Mouse (Mus musculus) spleen, postnatal 36 days (tissue): ENCODE data around the gene Unc5c.

Experiments used
- DNase-seq, 2 experiments: peaks; one replicate each; pipeline ENCODE4 v3.0.0; 2022; ENCODE audit warnings: low spot score in 2 of 2, mixed read lengths in 1 of 2

The Unc5c gene

DNA sequence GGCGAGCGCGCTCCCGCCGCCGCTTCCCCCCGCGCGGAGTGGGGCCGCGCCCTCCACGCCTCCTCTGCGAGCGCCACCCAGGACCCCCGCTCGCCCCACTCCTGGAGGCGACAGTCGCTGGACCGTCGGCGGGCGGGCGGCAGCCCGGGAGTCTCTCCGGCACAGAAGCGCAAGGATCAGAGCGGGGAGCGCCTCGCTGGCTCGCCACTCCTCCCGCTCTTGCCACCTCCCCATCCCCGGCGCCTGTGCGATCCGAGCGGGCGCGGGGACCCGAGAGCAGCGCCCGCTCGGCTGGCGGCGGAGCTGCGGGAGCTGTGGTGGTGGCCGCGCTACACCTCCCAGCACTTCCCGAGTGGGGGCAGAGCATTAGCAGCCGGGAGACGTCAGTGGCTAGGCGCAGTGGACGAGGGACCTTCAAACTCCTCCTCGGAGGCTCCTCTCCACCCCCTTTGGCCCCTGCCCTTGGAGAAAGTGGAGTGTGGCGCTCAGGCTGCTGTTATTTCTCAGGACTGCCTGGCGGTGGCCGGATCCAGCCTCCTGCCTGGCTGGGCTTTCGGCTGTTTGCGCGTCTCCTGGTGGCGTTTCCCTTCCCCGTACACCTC is at the start of gene Unc5c:
Gene Unc5c (plus strand): TSS at position 113 of the 602 bp plus-strand sequence.
- no peak for DNase-seq

GRCm38 (mm10) chr3:141457475-141457874 is 7.5 kb upstream of the Unc5c start:
- no peak for DNase-seq

DNA sequence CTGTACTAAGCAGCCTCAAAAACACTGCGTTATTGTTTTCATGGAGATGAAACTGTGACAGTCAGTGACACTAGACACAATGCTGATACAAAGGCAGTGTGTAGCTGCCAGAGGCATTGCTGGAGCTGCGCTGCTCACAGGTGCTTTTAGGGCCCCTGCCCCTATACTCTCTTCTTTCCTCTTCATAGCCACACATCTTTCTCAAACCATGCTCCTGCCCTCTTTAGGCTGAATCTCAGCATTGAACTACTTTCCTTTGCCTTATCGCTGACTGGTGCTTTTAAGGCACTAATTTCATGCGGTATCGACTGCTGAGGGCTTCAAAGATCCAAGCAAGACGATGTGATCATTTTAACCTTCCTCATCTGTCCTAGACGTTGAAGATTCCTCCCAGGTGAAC is 2.5 kb upstream of the Unc5c start:
- no peak for DNase-seq

GRCm38 (mm10) chr3:141464691-141465103 is 319 bp upstream of the Unc5c start:
- DNase-seq, result no peak

- no peak for DNase-seq
These were observed 1.0 kb downstream of the Unc5c start for GRCm38 (mm10) chr3:141466061-141466460.

DNA sequence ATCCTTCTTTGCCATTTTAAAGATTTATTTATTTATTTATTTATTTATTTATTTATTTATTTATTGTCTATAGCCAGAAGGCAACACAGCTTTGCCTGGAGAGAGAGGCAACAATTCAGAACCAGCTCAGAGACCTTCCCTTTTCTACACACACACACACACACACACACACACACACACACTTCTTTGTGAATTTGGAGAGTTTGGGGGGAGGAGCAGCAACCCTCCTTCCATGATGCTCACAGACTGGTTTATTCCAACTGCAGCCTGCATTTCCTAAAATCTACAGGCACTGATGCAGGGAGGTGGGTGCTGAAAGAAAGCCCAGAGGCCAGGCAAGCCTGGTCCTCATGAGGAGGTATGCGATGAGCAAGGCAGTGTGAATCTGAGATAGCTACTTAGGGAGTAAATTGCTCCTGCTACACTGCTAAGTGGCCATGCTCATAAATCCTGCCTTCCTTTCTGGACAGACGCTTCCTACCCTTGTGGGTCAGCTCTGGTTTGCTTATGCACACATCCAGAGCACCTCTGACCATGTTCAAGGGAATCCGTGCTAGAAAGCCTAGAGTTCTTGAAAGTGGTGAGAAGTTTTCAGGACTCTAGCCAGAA is 1.8 kb downstream of the Unc5c start:
- no peak for DNase-seq

DNA sequence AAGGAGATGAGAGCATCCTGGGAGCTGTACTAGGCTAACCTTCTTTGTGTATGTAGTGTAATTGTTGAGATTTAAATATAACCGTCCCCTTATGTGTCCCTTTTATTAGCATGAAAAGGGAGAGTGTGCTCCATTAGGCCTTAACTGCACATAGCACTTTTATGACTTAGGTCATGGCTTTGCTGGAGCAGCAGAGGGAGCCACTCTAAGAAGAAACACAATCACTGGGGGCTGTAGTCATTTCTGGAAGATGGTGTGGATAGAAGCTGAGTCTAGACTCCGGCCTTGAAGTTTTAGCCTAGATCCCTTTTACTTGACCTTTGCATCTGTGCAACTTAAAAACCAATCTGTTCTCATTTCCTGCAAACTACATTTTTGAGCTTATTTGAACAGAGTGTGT is 4.3 kb downstream of the Unc5c start:
- DNase-seq, result no peak

- DNase-seq, result no peak
These were observed 8.2 kb downstream of the Unc5c start for GRCm38 (mm10) chr3:141473205-141473604.

DNA sequence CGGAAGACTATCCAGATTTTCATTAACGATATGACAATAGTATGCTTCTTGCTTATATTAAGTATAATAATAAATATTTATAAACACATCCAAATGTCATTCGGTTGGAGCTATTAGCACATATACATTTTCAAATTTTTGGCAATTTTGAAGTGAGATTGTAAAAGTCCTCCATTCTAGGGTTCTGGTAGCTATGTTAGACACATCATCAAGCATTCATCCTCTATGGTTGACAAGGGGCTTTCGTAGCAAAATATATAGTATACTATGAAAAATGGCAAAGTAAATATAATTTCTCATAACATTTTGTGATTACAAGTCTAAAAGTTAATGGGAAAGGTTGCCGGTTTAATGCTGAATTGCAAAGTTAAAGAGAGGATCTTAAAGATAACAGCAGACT is 10.4 kb downstream of the Unc5c start:
- no peak for DNase-seq

DNA sequence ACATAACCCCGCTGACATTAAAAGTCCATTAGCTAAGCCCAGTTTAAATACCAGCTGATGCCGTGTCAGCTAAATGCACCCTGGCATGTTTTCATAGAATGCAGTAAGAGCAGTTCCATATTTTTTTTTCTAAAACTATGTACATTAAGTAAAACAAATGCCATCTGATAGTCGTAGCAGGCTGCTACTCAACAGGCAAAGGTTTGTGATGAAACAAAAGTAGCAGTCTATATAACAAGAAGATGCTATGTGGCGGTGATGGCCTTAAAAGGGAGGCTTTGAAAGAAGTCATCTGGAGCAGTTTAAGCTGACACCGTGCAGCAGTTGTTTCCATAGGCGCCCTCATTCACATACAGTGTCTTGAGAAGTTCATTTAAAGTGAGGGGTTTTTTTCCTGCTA is 10.9 kb downstream of the Unc5c start:
- no peak for DNase-seq

DNA sequence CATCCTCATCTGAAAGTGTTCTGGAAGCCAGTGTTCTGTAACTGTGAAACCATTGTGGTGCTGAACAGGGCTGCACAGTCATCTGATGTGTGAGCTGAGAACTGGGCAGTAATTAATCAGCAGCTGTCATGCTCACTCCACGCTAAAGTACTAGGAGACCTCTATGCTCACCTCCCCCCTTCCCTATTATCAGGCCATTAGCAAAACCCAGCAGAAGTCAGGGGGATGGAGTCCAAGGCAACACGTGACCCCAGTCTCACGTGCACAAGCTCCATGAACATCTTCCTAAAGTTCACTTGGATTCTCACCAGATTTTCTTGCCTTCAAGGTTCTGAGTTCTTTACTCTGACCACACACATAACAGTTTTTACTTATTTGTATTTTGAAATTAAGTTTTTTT is 11.7 kb downstream of the Unc5c start:
- no peak for DNase-seq

GRCm38 (mm10) chr3:141482465-141482864 is 17.4 kb downstream of the Unc5c start:
- DNase-seq, result no peak

GRCm38 (mm10) chr3:141483665-141484431 is 18.8 kb downstream of the Unc5c start:
- DNase-seq, result no peak

- no peak for DNase-seq
These were observed 20.2 kb downstream of the Unc5c start for GRCm38 (mm10) chr3:141485218-141485617.

DNA sequence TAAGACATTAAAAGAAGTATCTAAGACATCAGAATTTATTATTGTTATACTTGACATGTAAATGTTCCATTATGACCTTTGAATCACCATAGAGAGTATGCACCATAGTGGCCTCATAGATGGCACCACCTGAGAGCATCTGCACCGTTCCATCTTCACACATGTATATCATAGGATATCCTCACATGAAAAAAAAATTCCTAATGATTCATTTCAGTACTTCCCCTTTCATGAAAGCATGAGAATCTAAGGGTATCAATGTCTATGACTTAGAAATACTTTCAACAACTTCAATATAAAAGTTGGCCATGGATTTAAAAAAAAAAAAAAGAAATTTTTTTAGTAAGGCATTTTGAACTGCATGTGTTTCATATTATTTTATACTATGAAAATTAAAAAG is 25.6 kb downstream of the Unc5c start:
- DNase-seq, result no peak

GRCm38 (mm10) chr3:141491272-141491950 is 26.4 kb downstream of the Unc5c start:
- DNase-seq, result no peak

DNA sequence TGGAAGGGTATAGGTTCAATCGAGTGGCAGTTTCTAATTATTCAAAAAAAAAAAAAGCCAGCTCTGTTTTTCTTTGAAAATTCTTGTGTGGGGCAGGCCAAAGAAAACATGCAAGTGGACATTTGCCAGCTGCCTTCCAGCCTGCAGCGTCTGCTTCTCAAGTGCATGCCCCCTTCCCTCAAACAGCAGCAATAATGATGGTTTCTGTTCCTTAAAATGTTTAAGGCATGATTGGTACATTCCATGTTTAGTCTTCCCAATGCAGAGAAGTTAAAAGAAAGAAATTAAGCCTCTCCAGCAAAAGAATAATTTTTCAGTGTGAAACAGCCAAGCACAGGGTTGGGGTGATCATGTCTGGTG is 26.9 kb downstream of the Unc5c start:
- no peak for DNase-seq

DNA sequence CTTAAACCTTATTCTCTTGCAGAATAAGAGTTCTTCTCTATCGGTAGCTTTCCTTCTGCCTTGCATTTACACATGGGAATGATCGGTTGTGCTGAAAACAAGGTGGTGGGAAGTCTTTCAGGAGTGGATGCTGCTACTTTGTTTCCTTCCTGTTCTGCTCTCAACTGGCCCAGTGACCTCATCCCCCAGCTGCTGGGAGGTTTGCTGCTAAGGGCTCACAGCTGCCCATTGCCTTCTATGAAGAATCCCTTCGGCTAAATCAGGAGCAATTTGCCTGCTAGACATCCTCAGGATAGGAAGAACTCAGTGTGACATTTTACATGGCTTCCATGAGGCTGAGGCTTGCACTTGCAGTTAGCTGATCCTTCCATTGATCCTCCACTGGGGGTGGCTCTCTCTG is 28.0 kb downstream of the Unc5c start:
- no peak for DNase-seq

DNA sequence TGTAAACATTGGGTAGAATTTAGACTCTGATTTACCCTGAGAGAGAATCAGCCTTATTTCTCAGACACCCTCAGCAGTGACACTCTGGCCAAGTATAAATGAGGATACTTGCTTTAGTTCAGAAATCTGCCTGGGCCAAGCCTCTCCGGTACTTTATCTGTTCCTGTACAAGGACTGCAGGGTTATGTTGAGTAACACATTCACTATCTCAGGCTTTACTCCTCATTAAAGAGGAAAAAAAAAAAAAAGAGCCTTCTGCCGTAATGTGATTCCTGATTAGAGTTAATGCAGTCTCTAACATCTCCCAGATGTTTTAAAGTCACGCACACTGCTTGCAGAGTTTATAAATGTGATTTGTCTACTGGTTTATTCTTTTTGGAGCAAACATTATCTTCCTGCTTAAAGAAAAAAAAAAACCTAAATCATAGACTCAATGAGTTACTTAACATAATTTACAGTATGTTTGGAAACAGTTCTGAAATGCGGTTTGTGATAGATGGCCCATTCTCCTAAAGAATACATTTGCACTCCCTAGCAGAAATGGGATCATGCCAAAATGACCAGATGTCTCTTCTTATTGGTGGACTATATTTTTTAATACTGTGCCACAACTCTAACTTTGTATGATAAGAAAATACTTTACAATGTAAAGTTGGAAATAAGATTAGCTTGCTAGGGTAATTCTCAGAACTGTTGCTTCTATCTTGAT is 33.5 kb downstream of the Unc5c start:
- DNase-seq, result no peak

DNA sequence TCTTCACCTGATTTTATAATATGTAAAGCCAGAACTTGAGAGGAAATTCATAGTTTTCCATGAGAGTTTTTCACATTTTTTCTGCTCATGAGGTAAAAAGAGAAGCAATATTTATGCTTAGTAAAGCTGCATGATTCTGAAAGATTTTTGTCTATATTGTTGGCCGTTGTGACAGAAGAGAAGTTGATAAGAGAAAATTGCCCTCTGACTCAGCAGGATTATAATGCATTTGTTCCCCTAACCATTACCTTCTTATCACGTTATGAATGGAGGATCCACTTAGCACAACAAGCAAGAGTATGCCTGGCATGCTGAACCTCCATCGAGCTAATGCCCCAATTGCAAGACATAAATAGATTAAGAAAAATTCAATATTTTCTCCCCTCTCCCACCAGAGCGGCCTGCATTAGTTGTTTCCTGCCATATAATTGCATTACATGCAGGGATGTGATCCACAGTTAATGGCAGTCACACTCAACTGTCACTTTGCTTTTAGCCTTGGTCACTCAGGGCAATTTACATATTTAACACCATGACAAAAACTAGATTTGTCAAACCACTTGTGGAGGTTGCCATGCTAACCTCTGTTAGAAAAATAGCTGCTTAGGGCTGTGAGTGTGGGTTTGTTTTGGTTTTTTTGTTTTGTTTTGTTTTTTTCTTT is 37.0 kb downstream of the Unc5c start:
- DNase-seq, result no peak

GRCm38 (mm10) chr3:141503331-141503730 is 38.3 kb downstream of the Unc5c start:
- no peak for DNase-seq
